Mouse (Mus musculus): ENCODE measurements around the gene Nfib.

DNA sequence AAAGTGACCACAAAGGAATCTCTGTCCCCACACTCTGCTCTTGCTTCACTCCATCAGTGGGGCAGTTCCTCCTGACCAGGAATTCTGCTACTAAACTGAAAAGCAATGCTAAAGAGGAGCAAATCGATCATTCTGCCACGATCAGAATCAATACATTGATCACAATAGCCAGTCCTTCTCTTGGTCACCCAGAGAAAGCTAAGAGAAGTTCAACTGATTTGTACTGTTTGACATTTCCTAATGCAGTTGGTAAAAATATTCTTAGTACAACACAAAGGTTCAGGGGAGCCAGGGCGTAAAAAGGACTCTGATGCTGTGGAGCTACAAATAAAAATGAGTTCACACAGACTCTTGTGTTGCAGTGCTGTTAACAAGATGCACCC, 234.6 kb downstream of the Nfib start:
- TF ChIP-seq CTCF (IDR thresholded peaks at IDR 0.05; ENCODE audit: borderline replicate concordance, control insufficient read depth, extremely low read depth, insufficient read depth, low read length, poor library complexity) (no peak), POLR2A (IDR thresholded peaks at IDR 0.05; ENCODE audit: control insufficient read depth, extremely low read depth, insufficient read depth, low read length, poor library complexity) (no peak)

Measured in thymus, adult 2 months (tissue).